Mouse (Mus musculus) kidney, postnatal 0 days (tissue): ENCODE measurements around the gene Ncbp3. TPM values are rescaled to one million over a fixed set of nuclear protein-coding genes. Genes with fewer than 3 reads are reported as not detected.

Experiments
- ATAC-seq: fragments of 200-750 bp; cut with Nextera tagmentation; replicated peaks from 2 replicates; pipeline ENCODE4 v1.8.0; 2017; ENCODE audit warnings: low read depth, moderate number of reproducible peaks, moderate TSS enrichment, moderate library complexity; ENCODE audit not compliant: low FRiP score
- DNase-seq: peaks from one replicate; pipeline ENCODE4 v3.0.0-alpha.2; 2016; ENCODE audit warnings: low spot score
- H3K27ac ChIP-seq: fragments of 300-500 bp; sonication (generic); 2 replicates; pipeline ENCODE4 v1.5.1; 2014; ENCODE audit warnings: mild to moderate bottlenecking
- H3K27me3 ChIP-seq: fragments of 300-500 bp; sonication (generic); 2 replicates; pipeline ENCODE4 v1.6.1; 2014; ENCODE audit warnings: low read length, mixed read lengths; ENCODE audit not compliant: insufficient read depth
- H3K36me3 ChIP-seq: fragments of 300-500 bp; sonication (generic); 2 replicates; pipeline ENCODE4 v1.6.1; 2014; ENCODE audit warnings: low read length, mixed read lengths; ENCODE audit not compliant: insufficient read depth
- H3K4me1 ChIP-seq: fragments of 300-500 bp; sonication (generic); replicated peaks from 2 replicates; pipeline ENCODE4 v1.6.1; 2014; ENCODE audit warnings: antibody characterized with exemption, low read length, mixed read lengths; ENCODE audit not compliant: insufficient read depth
- H3K4me2 ChIP-seq: fragments of 300-500 bp; sonication (generic); 2 replicates; pipeline ENCODE4 v1.6.1; 2014; ENCODE audit warnings: mild to moderate bottlenecking, low read length, moderate library complexity, mixed read lengths
- H3K4me3 ChIP-seq: fragments of 300-500 bp; sonication (generic); replicated peaks from 2 replicates; pipeline ENCODE4 v1.5.1; 2014; ENCODE audit warnings: low read depth, low read length
- H3K9ac ChIP-seq: fragments of 300-500 bp; sonication (generic); 2 replicates; pipeline ENCODE4 v1.6.1; 2014; ENCODE audit warnings: low read depth, low read length
- H3K9me3 ChIP-seq: fragments of 300-500 bp; sonication (generic); replicated peaks from 2 replicates; pipeline ENCODE4 v1.6.1; 2016; ENCODE audit warnings: low read length, inconsistent platforms, mixed read lengths
- CTCF ChIP-seq: IDR thresholded peaks from 2 replicates; pipeline ENCODE4 v1.5.1; 2016; ENCODE audit warnings: antibody characterized with exemption, low read depth, mild to moderate bottlenecking, moderate library complexity
- WGBS: fragments of 180-500 bp; shearing (Covaris S2); extraction: QIAGEN DNeasy Blood & Tissue Kit; methylation state at CpG from one replicate; pipeline ENCODE4 v1.1.7; 2014; 5-methylcytosine and 5-hydroxymethylcytosine counted together
- polyA plus RNA-seq: library from polyadenylated mRNA; unstranded; fragments of >200 nt; fragmentation: Nextera tagmentation; extraction: Ambion mirVana; gene quantifications from 2 replicates; pipeline ENCODE4 v1.2.1, GENCODE M21; 2015

Gene Ncbp3
- polyA plus RNA-seq, 1 experiment from 2014 or later: 6.2 TPM

- TF ChIP-seq CTCF: no peak
- Histone ChIP-seq H3K4me2 (no peak overlapping the region), H3K36me3 (peaks cover 50% of the 10 kb centered on the region), H3K9me3 (no peaks in the 10 kb centered on the region), H3K4me1 (peaks cover 5% of the 10 kb centered on the region; the same call in 1 of the 2 replicates), H3K27ac (no peak overlapping the region), H3K4me3 (no peak overlapping the region), H3K9ac (no peak overlapping the region), H3K27me3 (no peaks in the 10 kb centered on the region)
- no peak for DNase-seq
- 97% methylated on average over 1 of the region's 1 CpGs for WGBS
- no peak for ATAC-seq
Observed at GRCm38 (mm10) chr11:73052795-73053194, 5.2 kb downstream of the Ncbp3 start.

GRCm38 (mm10) chr11:73057701-73058100, 10.1 kb downstream of the Ncbp3 start:
- Histone ChIP-seq H3K27ac (no peak overlapping the region), H3K4me3 (no peak overlapping the region), H3K9ac (no peak overlapping the region), H3K27me3 (no peaks in the 10 kb centered on the region), H3K4me1 (no peaks in the 10 kb centered on the region), H3K9me3 (no peaks in the 10 kb centered on the region), H3K36me3 (peaks cover 50% of the 10 kb centered on the region), H3K4me2 (no peak overlapping the region)
- no peak for TF ChIP-seq CTCF
- DNase-seq (no peak), ATAC-seq (no peak)
- WGBS: 78% methylated on average over 5 of the region's 5 CpGs

- Histone ChIP-seq H3K4me2 (no peak overlapping the region), H3K36me3 (peaks cover 37% of the 10 kb centered on the region), H3K9ac (no peak overlapping the region), H3K4me3 (no peak overlapping the region), H3K27ac (no peak overlapping the region), H3K4me1 (no peaks in the 10 kb centered on the region), H3K9me3 (no peaks in the 10 kb centered on the region), H3K27me3 (no peaks in the 10 kb centered on the region)
- 94% methylated on average over 3 of the region's 3 CpGs for WGBS
- DNase-seq: no peak
- TF ChIP-seq CTCF: no peak
- ATAC-seq: no peak
Observed at GRCm38 (mm10) chr11:73059630-73060029, 12.0 kb downstream of the Ncbp3 start.

- Histone ChIP-seq H3K4me1 (no peaks in the 10 kb centered on the region), H3K27me3 (no peaks in the 10 kb centered on the region), H3K4me3 (no peak overlapping the region), H3K27ac (no peak overlapping the region), H3K9ac (no peak overlapping the region), H3K4me2 (no peak overlapping the region), H3K36me3 (peaks cover 29% of the 10 kb centered on the region), H3K9me3 (no peaks in the 10 kb centered on the region)
- TF ChIP-seq CTCF: no peak
- 94% methylated on average over 3 of the region's 3 CpGs for WGBS
- ATAC-seq (no peak), DNase-seq (no peak)
Observed at GRCm38 (mm10) chr11:73061413-73061812, 13.8 kb downstream of the Ncbp3 start.

GRCm38 (mm10) chr11:73071839-73072238, 24.3 kb downstream of the Ncbp3 start:
- Histone ChIP-seq H3K9me3 (no peaks in the 10 kb centered on the region), H3K27ac (no peak overlapping the region), H3K27me3 (no peaks in the 10 kb centered on the region), H3K4me1 (no peaks in the 10 kb centered on the region), H3K4me3 (no peak overlapping the region), H3K9ac (no peak overlapping the region), H3K36me3 (peaks cover 49% of the 10 kb centered on the region), H3K4me2 (no peak overlapping the region)
- peak; percentile 22 for DNase-seq
- no peak for ATAC-seq
- whole genome bisulfite sequencing: 83% methylated on average over 3 of the region's 3 CpGs
- peak; percentile 68 for TF ChIP-seq CTCF

GRCm38 (mm10) chr11:73076295-73076694, 28.7 kb downstream of the Ncbp3 start:
- Histone ChIP-seq H3K4me3 (no peak overlapping the region), H3K27ac (no peak overlapping the region), H3K36me3 (peaks cover 58% of the 10 kb centered on the region), H3K9ac (no peak overlapping the region), H3K4me2 (no peak overlapping the region), H3K27me3 (no peaks in the 10 kb centered on the region), H3K4me1 (no peaks in the 10 kb centered on the region), H3K9me3 (no peaks in the 10 kb centered on the region)
- WGBS: 85% methylated on average over 4 of the region's 4 CpGs
- no peak for DNase-seq
- ATAC-seq: no peak
- no peak for TF ChIP-seq CTCF

- no peak for DNase-seq
- WGBS: 64% methylated on average over 4 of the region's 4 CpGs
- Histone ChIP-seq H3K9me3 (no peaks in the 10 kb centered on the region), H3K27me3 (no peaks in the 10 kb centered on the region), H3K4me3 (no peak overlapping the region), H3K27ac (no peak overlapping the region), H3K4me1 (no peaks in the 10 kb centered on the region), H3K9ac (no peak overlapping the region), H3K36me3 (peaks cover 58% of the 10 kb centered on the region), H3K4me2 (no peak overlapping the region)
- no peak for TF ChIP-seq CTCF
- no peak for ATAC-seq
Observed at GRCm38 (mm10) chr11:73076733-73077132, 29.1 kb downstream of the Ncbp3 start.
